Mouse (Mus musculus): ENCODE data around the gene Pttg1ip. TPM values are rescaled to one million over a fixed set of nuclear protein-coding genes. Genes with fewer than 3 reads are reported as not detected.

The Pttg1ip gene
- polyA plus RNA-seq, 1 experiment from 2014 or later, result 112 TPM

GRCm38 (mm10) chr10:77616926-77617325 lies 35.4 kb downstream of the Pttg1ip start:
- no peak overlapping the region for H3K4me3 ChIP-seq (ENCODE audit: low read depth, low read length)
- no peak overlapping the region for H3K9ac ChIP-seq
- no peaks in the 10 kb centered on the region for H3K27me3 ChIP-seq (ENCODE audit: insufficient read depth, low read length)
- no peaks in the 10 kb centered on the region for H3K4me1 ChIP-seq (ENCODE audit: insufficient read depth)
- 91% methylated on average over 7 of the region's 7 CpGs for WGBS
- peaks cover 72% of the 10 kb centered on the region for H3K36me3 ChIP-seq (ENCODE audit: insufficient read depth)
- DNase-seq (no peak), ATAC-seq (ENCODE audit: insufficient read depth) (no peak)
- H3K4me2 ChIP-seq, result no peak overlapping the region
- H3K9me3 ChIP-seq (ENCODE audit: low read depth, low read length), result no peaks in the 10 kb centered on the region
- H3K27ac ChIP-seq (ENCODE audit: low read depth), result no peak overlapping the region
- no peak for TF ChIP-seq CTCF (IDR thresholded peaks at IDR 0.05; ENCODE audit: low read depth)

GRCm38 (mm10) chr10:77621546-77621945 lies 40.0 kb downstream of the Pttg1ip start:
- H3K4me2 ChIP-seq, result peak overlapping the region; percentile 91
- H3K36me3 ChIP-seq (ENCODE audit: insufficient read depth), result peaks cover 34% of the 10 kb centered on the region
- peaks cover 8% of the 10 kb centered on the region; the same call in 1 of the 2 replicates for H3K4me1 ChIP-seq (ENCODE audit: insufficient read depth)
- peak overlapping the region; percentile 96 for H3K27ac ChIP-seq (ENCODE audit: low read depth)
- no peaks in the 10 kb centered on the region for H3K9me3 ChIP-seq (ENCODE audit: low read depth, low read length)
- no peak for DNase-seq
- ATAC-seq (ENCODE audit: insufficient read depth), result no peak
- no peaks in the 10 kb centered on the region for H3K27me3 ChIP-seq (ENCODE audit: insufficient read depth, low read length)
- peak overlapping the region; percentile 99 for H3K4me3 ChIP-seq (ENCODE audit: low read depth, low read length)
- WGBS, result 74% methylated on average over 8 of the region's 8 CpGs
- H3K9ac ChIP-seq, result peak overlapping the region; percentile 97
- no peak for TF ChIP-seq CTCF (IDR thresholded peaks at IDR 0.05; ENCODE audit: low read depth)

- Histone ChIP-seq H3K4me1 (ENCODE audit: insufficient read depth) (peaks cover 8% of the 10 kb centered on the region; the same call in 1 of the 2 replicates), H3K9ac (peak within 1 kb of the TSS; percentile 97), H3K9me3 (ENCODE audit: low read depth, low read length) (no peaks in the 10 kb centered on the region), H3K27me3 (ENCODE audit: insufficient read depth, low read length) (no peaks in the 10 kb centered on the region), H3K36me3 (ENCODE audit: insufficient read depth) (peaks cover 27% of the 10 kb centered on the region), H3K4me3 (ENCODE audit: low read depth, low read length) (peak within 1 kb of the TSS; percentile 99), H3K27ac (ENCODE audit: low read depth) (peak within 1 kb of the TSS; percentile 96), H3K4me2 (peak within 1 kb of the TSS; percentile 91)
- peak; percentile 98 for DNase-seq
- WGBS, result under 1% methylated on average over 89 of the region's 96 CpGs
- TF ChIP-seq CTCF (IDR thresholded peaks at IDR 0.05; ENCODE audit: low read depth), result no peak
- peak; percentile 94 for ATAC-seq (ENCODE audit: insufficient read depth)
Observed at GRCm38 (mm10) chr10:77622055-77622988, 40.8 kb downstream of the Pttg1ip start, which contains the start of gene Ube2g2. TSS of gene Ube2g2 (plus strand) at chr10:77622275.

GRCm38 (mm10) chr10:77623069-77623492 lies 41.6 kb downstream of the Pttg1ip start:
- Histone ChIP-seq H3K4me1 (ENCODE audit: insufficient read depth) (peaks cover 8% of the 10 kb centered on the region; the same call in 1 of the 2 replicates), H3K9me3 (ENCODE audit: low read depth, low read length) (no peaks in the 10 kb centered on the region), H3K36me3 (ENCODE audit: insufficient read depth) (peaks cover 20% of the 10 kb centered on the region), H3K4me3 (ENCODE audit: low read depth, low read length) (peak overlapping the region; percentile 99), H3K27ac (ENCODE audit: low read depth) (peak overlapping the region; percentile 96; the same call in 1 of the 2 replicates), H3K4me2 (peak overlapping the region; percentile 91), H3K9ac (peak overlapping the region; percentile 97), H3K27me3 (ENCODE audit: insufficient read depth, low read length) (no peaks in the 10 kb centered on the region)
- ATAC-seq (ENCODE audit: insufficient read depth) (no peak), DNase-seq (peak; percentile 65)
- TF ChIP-seq CTCF (IDR thresholded peaks at IDR 0.05; ENCODE audit: low read depth), result peak; percentile 13; the same call in 1 of the 2 replicates
- WGBS, result 11% methylated on average over 8 of the region's 8 CpGs

GRCm38 (mm10) chr10:77623639-77624400 lies 42.3 kb downstream of the Pttg1ip start:
- no peak overlapping the region for H3K27ac ChIP-seq (ENCODE audit: low read depth)
- no peak for ATAC-seq (ENCODE audit: insufficient read depth)
- H3K9ac ChIP-seq, result 0 out of 2 replicates have a peak overlapping the region, but pooled peaks have one; percentile 97
- peak overlapping the region; percentile 91 for H3K4me2 ChIP-seq
- peaks cover 8% of the 10 kb centered on the region; the same call in 1 of the 2 replicates for H3K4me1 ChIP-seq (ENCODE audit: insufficient read depth)
- H3K9me3 ChIP-seq (ENCODE audit: low read depth, low read length), result no peaks in the 10 kb centered on the region
- no peaks in the 10 kb centered on the region for H3K27me3 ChIP-seq (ENCODE audit: insufficient read depth, low read length)
- H3K4me3 ChIP-seq (ENCODE audit: low read depth, low read length), result peak overlapping the region; percentile 99
- H3K36me3 ChIP-seq (ENCODE audit: insufficient read depth), result peaks cover 12% of the 10 kb centered on the region; the same call in 1 of the 2 replicates
- DNase-seq, result no peak
- no peak for TF ChIP-seq CTCF (IDR thresholded peaks at IDR 0.05; ENCODE audit: low read depth)
- WGBS, result 85% methylated on average over 10 of the region's 10 CpGs

- Histone ChIP-seq H3K27ac (ENCODE audit: low read depth) (no peak overlapping the region), H3K27me3 (ENCODE audit: insufficient read depth, low read length) (no peaks in the 10 kb centered on the region)
Observed at GRCm38 (mm10) chr10:77624570-77624995, 43.1 kb downstream of the Pttg1ip start.

More at GRCm38 (mm10) chr10:77624570-77624995, 43.1 kb downstream of the Pttg1ip start:
- Histone ChIP-seq H3K9me3 (ENCODE audit: low read depth, low read length) (no peaks in the 10 kb centered on the region), H3K9ac (no peak overlapping the region; the same call in 1 of the 2 replicates), H3K4me2 (0 out of 2 replicates have a peak overlapping the region, but pooled peaks have one; percentile 10), H3K4me3 (ENCODE audit: low read depth, low read length) (no peak overlapping the region), H3K36me3 (ENCODE audit: insufficient read depth) (0 out of 2 replicates have a peak, but pooled peaks cover 9% of the 10 kb centered on the region), H3K4me1 (ENCODE audit: insufficient read depth) (peaks cover 8% of the 10 kb centered on the region; the same call in 1 of the 2 replicates)
- TF ChIP-seq CTCF (IDR thresholded peaks at IDR 0.05; ENCODE audit: low read depth), result no peak
- no peak for DNase-seq
- WGBS, result 68% methylated on average over 7 of the region's 7 CpGs
- no peak for ATAC-seq (ENCODE audit: insufficient read depth)

Measured in lung, embryonic 14.5 days (tissue).